Mouse (Mus musculus) C2C12 (cell line): Measurements from ENCODE around the gene Tjap1. TPM values are rescaled to one million over a fixed set of nuclear protein-coding genes. Genes with fewer than 3 reads are reported as not detected.

ENCODE experiments used
- H3K27me3 ChIP-seq: one replicate; pipeline ENCODE4 v1.6.1; 2011; ENCODE audit not compliant: control insufficient read depth, insufficient read depth, insufficient read length
- H3K36me3 ChIP-seq: one replicate; pipeline ENCODE4 v1.6.1; 2011; ENCODE audit not compliant: control insufficient read depth, insufficient read depth
- H3K4me3 ChIP-seq: one replicate; pipeline ENCODE4 v1.5.1; 2011; ENCODE audit warnings: mild to moderate bottlenecking, control low read depth; ENCODE audit not compliant: poor library complexity, insufficient read depth, severe bottlenecking
- H3K79me2 ChIP-seq: one replicate; pipeline ENCODE4 v1.6.1; 2011; ENCODE audit not compliant: control insufficient read depth, insufficient read depth
- H3K79me3 ChIP-seq: one replicate; pipeline ENCODE4 v1.6.1; 2011; ENCODE audit warnings: low read depth, control low read depth
- H3ac ChIP-seq: one replicate; pipeline ENCODE3; 2011; ENCODE audit warnings: low read depth; ENCODE audit not compliant: control insufficient read depth, insufficient read length
- CEBPB ChIP-seq: IDR thresholded peaks from one replicate; pipeline ENCODE4 v1.6.1; 2011; ENCODE audit warnings: low read depth, mild to moderate bottlenecking, control low read depth, moderate library complexity
- CTCF ChIP-seq: IDR thresholded peaks from one replicate; pipeline ENCODE4 v1.5.1; 2011; ENCODE audit not compliant: control insufficient read depth, insufficient read depth, insufficient read length
- FOSL1 ChIP-seq: IDR thresholded peaks from one replicate; pipeline ENCODE4 v1.8.0; 2011; ENCODE audit warnings: mild to moderate bottlenecking, low read length; ENCODE audit not compliant: poor library complexity, insufficient read depth, severe bottlenecking
- MAX ChIP-seq: IDR thresholded peaks from one replicate; pipeline ENCODE4 v1.6.1; 2011; ENCODE audit warnings: mild to moderate bottlenecking, control low read depth
- MYOD1 ChIP-seq: IDR thresholded peaks from one replicate; pipeline ENCODE4 v1.6.1; 2011; ENCODE audit warnings: low read depth; ENCODE audit not compliant: control insufficient read depth, insufficient read length
- MYOG ChIP-seq: IDR thresholded peaks from one replicate; pipeline ENCODE4 v1.6.1; 2011; ENCODE audit not compliant: control insufficient read depth, insufficient read length; ENCODE audit errors: extremely low read depth
- USF1 ChIP-seq: IDR thresholded peaks from one replicate; pipeline ENCODE4 v1.6.1; 2011; ENCODE audit warnings: low read depth, mild to moderate bottlenecking, control low read depth, moderate library complexity
- polyA plus RNA-seq: library from polyadenylated mRNA; unstranded; fragments of >200 nt; fragmentation: generic; extraction: Trizol; gene quantifications from one replicate; pipeline ENCODE4 v1.2.1, GENCODE M21; 2012; ENCODE audit warnings: missing spikeins

The Tjap1 gene
- polyA plus RNA-seq, 1 experiment, result 79.3 TPM

DNA sequence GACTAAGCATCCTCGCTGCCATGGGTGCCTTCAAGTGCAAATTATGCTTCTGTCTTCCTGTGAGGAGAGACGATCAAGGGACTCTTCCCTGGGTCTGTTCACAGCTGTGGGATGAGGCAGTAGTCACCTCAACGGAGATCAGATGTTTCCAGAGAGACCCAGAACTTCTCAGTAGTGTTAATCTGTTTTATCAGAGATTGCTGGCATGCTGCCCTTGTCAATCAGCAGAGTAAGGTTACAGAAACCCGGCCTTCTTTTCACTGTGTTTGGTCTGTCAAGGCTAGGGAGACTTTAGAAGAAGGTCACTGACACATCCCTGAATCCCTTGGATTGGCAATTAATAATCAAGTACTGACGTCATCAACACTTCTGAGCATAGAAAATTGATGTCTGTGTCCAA lies 45.3 kb downstream of the Tjap1 start:
- no peaks in the 10 kb centered on the region for H3K79me3 ChIP-seq
- H3K4me3 ChIP-seq, result no peak overlapping the region
- H3ac ChIP-seq, result no peak overlapping the region
- H3K36me3 ChIP-seq, result peaks cover 81% of the 10 kb centered on the region
- TF ChIP-seq CEBPB (no peak), FOSL1 (no peak), CTCF (no peak), MYOD1 (no peak), MYOG (no peak), MAX (no peak), USF1 (no peak)
- no peaks in the 10 kb centered on the region for H3K27me3 ChIP-seq
- H3K79me2 ChIP-seq, result no peaks in the 10 kb centered on the region

DNA sequence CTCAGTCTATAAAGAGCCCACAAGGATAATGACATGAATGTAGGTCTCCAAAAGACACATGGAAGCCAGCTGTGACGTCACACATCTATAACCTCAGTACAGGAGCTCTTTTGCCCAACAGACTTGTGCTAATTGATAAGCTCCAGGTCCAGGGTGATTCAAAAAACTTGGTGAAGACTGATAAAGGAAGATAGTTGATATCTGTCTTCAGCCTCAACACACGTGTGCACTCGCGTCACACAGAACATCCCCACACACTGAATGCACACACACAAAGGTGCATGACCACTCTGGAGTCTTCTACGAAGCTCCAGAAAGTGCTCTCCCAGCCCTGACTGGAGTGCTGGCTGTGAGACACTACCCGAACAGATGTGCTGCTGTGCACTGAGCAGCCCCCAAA lies 45.7 kb downstream of the Tjap1 start:
- TF ChIP-seq MYOG, result no peak
- no peak for TF ChIP-seq FOSL1
- no peak for TF ChIP-seq USF1
- TF ChIP-seq MAX, result no peak
- TF ChIP-seq CEBPB, result no peak
- TF ChIP-seq MYOD1, result no peak
- no peak for TF ChIP-seq CTCF
- Histone ChIP-seq H3K36me3 (peaks cover 77% of the 10 kb centered on the region), H3ac (no peak overlapping the region), H3K79me3 (no peaks in the 10 kb centered on the region), H3K4me3 (no peak overlapping the region), H3K79me2 (no peaks in the 10 kb centered on the region), H3K27me3 (no peaks in the 10 kb centered on the region)

DNA sequence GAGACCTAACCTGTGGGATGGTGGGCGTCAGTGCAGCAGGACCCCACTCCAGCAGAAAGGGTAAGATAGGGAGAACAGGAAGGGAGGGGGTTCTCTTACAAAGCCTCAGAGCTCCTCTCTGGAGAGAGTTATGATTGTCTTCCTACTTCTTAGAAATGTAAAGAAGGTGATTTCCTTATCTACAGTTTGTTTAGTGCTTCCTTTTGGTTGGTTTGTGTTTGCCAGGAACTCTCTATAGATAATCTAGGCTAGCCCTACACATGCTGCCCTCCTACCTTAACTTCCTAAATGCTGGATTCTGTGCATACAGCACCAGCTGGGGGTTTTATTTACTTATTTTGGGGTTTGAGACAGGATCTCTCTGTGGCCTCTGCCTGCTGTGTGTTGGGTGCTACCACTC lies 46.8 kb downstream of the Tjap1 start:
- no peak for TF ChIP-seq MAX
- no peak for TF ChIP-seq CEBPB
- no peak for TF ChIP-seq CTCF
- TF ChIP-seq USF1, result no peak
- TF ChIP-seq MYOG, result no peak
- no peak for TF ChIP-seq FOSL1
- no peak for TF ChIP-seq MYOD1

DNA sequence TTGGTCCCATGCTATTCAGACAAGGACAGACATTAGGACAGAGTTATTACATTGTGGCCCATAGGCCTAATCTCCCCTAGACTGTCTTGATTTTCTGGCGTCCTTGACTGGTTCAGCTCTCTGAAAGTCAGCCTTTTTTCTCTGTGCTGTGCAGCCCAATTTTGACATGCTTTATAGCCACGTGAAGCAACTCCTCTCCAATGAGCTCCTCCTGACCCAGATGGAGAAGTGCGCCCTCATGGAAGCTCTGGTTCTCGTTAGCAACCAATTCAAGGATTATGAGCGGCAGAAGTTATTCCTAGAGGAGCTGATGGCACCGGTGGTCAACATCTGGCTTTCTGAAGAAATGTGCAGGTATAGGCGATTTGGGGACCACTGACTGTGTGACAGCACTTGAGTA lies 55.2 kb downstream of the Tjap1 start:
- TF ChIP-seq MYOG, result no peak
- TF ChIP-seq CEBPB, result no peak
- TF ChIP-seq MAX, result no peak
- TF ChIP-seq MYOD1, result no peak
- TF ChIP-seq FOSL1, result no peak
- no peak for TF ChIP-seq CTCF
- no peak for TF ChIP-seq USF1
- H3K27me3 ChIP-seq, result no peaks in the 10 kb centered on the region
- no peak overlapping the region for H3K4me3 ChIP-seq
- H3K36me3 ChIP-seq, result peaks cover 92% of the 10 kb centered on the region
- H3K79me3 ChIP-seq, result no peaks in the 10 kb centered on the region
- H3ac ChIP-seq, result no peak overlapping the region
- peaks cover 11% of the 10 kb centered on the region for H3K79me2 ChIP-seq

More for the DNA sequence above, 46.8 kb downstream of the Tjap1 start:
- H3K36me3 ChIP-seq, result peaks cover 77% of the 10 kb centered on the region
- H3K27me3 ChIP-seq, result no peaks in the 10 kb centered on the region
- H3K79me2 ChIP-seq, result peaks cover under 1% of the 10 kb centered on the region
- no peaks in the 10 kb centered on the region for H3K79me3 ChIP-seq
- H3K4me3 ChIP-seq, result no peak overlapping the region
- no peak overlapping the region for H3ac ChIP-seq

DNA sequence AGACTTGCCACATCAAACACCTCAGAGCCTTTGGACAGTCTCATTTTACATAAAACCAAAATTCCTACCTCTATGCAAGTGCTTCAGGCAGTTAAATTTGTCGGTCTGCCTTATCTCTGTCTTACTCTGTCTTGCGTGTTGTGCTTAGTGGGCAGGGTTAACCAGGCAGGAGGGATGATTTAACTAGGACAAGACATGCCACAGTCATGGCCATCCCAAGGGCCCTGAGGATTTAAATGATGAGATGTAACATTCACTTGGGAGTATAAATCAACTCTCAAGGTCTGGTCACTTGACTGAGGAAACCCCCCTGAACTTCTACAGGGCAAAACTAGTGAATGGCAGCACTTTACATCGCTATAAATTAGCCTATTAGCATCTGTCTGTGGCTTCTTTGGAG lies 61.2 kb downstream of the Tjap1 start:
- TF ChIP-seq CEBPB (no peak), FOSL1 (no peak), MYOG (no peak), CTCF (no peak), USF1 (no peak), MAX (no peak), MYOD1 (no peak)
- no peak overlapping the region for H3ac ChIP-seq
- H3K36me3 ChIP-seq, result peaks cover 98% of the 10 kb centered on the region

DNA sequence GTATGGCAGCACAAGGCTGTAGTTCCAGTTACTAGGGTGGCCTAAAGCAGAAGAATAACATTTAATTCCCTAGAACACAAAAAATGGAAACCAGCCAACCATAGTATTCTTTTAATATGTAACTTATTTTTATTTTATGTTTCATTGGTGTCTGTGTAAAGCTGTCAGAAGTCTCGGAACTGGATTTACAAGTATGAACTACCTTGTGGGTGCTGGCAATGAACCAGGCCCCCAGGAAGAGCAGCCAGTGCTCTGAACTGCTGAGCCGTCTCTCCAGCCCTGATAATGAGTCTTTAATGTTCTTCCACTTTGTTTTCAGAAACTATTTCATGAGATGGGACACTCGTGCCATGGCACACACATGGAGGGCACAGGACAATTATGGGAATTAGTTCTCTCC lies 72.3 kb downstream of the Tjap1 start:
- TF ChIP-seq USF1, result no peak
- TF ChIP-seq MYOG, result no peak
- no peak for TF ChIP-seq FOSL1
- no peak for TF ChIP-seq CEBPB
- no peak for TF ChIP-seq MAX
- TF ChIP-seq CTCF, result no peak
- TF ChIP-seq MYOD1, result no peak
- no peaks in the 10 kb centered on the region for H3K27me3 ChIP-seq
- H3K4me3 ChIP-seq, result no peak overlapping the region
- H3K79me3 ChIP-seq, result peaks cover 3% of the 10 kb centered on the region
- peaks cover 28% of the 10 kb centered on the region for H3K79me2 ChIP-seq
- H3ac ChIP-seq, result no peak overlapping the region
- peaks cover 91% of the 10 kb centered on the region for H3K36me3 ChIP-seq

More for the DNA sequence above, 61.2 kb downstream of the Tjap1 start:
- H3K79me3 ChIP-seq, result no peaks in the 10 kb centered on the region
- H3K4me3 ChIP-seq, result no peak overlapping the region
- no peaks in the 10 kb centered on the region for H3K27me3 ChIP-seq
- no peaks in the 10 kb centered on the region for H3K79me2 ChIP-seq
